Mouse (Mus musculus) layer of hippocampus, adult 9-10 months (tissue): ENCODE data around the gene Ifi208.
"Not testable (repeated sequence)": the region's sequence is repeated elsewhere in the genome, so short reads cannot be mapped to it uniquely, and the experiment has no call there.

ENCODE experiments used
- DNase-seq: peaks from one replicate; pipeline ENCODE4 v3.0.0; 2022; ENCODE audit warnings: low spot score

The Ifi208 gene

DNA sequence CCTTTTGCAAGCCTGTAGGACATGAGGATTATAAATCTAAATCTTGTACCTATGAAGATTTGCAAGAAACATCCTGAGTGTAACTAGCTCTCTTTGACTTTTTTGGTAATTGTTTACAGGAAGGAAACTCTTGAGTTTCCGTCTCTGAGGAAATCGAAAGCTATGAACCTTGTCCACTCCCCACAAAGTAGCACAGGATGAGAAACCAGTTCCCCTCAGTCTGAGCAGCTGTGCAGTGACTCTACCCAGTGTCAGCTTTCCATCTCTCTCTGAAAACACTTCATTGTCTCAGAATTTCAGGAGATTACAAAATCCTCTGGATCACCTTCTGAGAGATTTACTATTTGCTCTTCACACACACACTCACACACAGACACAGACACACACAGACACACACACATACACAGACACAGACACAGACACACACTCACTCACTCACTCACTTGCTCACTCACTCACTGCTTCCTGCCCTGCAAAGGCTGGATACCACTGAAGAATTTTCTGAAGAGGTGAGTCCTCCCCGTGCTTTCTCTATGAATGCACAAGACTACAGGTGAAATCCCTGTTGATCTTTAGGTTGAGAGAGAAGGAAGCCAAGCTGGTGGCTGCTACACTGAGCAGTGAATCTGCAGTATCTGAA, at the start of gene Ifi208:
Gene Ifi208, plus strand, starts transcription at position 218 of the 640 bp plus-strand sequence.
- not testable (repeated sequence) for DNase-seq

GRCm38 (mm10) chr1:173624052-173624451, 49.4 kb upstream of the Ifi208 start:
- no peak for DNase-seq

DNA sequence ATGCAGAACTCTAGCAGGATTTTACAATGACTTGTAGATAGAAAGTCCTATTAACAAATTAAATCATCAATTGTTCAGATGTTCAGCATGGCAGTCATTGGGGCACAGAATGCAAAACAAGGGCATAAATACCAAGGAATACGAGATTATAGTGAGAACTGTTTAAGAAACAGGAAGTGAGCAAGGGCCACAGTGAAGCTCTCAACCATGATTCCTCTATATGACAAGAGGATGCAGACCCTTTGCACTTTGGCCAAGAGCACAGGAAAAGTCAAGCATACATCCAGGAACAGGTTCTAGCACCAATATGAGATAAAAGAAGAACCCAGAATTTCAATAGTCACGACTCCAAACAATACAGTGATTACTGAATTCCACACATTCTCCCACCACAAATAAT, 46.8 kb upstream of the Ifi208 start:
- DNase-seq, result no peak

DNA sequence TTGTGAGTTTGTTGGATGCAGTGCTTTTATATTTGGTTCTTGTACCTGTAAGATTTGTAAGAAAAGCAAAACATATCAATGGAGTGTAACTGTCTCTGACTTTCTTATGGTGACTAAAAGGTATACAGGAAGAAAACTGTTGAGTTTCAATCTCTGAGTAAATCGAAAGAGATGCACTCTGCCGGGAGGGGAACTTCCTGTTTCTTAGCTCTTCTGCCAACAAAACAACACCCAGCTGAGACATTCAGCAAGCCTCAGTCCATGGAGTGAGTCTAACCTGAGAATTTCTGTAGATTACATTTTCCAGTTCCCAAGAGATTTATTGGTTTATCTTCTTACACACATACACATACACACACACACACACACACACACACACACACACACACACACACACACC, 42.9 kb upstream of the Ifi208 start, which contains the start of gene Ifi209:
Gene Ifi209, plus strand, starts transcription at position 296 of the 400 bp plus-strand sequence.
- DNase-seq, result peak; percentile 1

- DNase-seq, result no peak
Measured at GRCm38 (mm10) chr1:173633969-173634645, 39.4 kb upstream of the Ifi208 start.

- DNase-seq, result no peak
Measured at GRCm38 (mm10) chr1:173645393-173645792, 28.1 kb upstream of the Ifi208 start.

DNA sequence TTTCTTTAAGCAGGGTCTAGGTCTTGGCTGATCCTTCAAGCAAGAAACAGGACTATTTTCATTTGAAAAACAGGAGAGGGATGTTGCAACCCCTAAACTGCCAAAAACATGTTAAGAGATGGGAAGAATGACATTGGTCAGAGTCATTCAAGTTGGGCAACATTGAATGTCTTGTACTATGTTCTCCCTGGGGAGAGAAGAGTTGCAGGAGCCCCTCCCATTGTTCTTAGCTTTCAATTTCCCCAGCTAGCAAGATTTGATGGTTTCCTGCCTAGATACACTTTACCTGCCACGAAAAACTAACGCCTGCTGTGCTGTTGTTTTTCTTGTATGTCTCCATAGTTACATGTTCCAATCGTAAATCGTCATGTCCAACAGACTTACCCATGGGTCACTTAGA, 15.5 kb upstream of the Ifi208 start:
- DNase-seq, result no peak

DNA sequence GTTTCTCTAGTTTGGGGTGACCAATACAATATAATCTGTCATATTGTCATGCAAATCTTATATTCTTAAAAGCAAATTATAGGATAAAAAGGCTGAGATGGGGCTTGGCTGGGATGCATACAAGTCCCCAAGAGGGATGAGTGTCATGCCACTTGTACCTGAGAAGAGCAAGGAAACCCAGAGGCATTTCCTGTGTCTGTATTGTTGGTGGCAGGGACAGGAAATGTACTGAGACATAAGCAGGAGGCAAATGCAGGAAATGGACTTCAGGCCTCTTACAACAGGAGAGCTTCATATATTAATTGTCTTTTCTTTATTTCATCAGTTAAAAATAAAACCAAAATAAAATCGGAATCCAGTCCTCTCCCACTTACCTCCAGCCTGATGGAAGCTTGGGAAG, 5.1 kb downstream of the Ifi208 start:
- not testable (repeated sequence) for DNase-seq

GRCm38 (mm10) chr1:173694270-173694669, 20.8 kb downstream of the Ifi208 start:
- DNase-seq, result no peak

GRCm38 (mm10) chr1:173733219-173733618, 59.7 kb downstream of the Ifi208 start:
- DNase-seq, result no peak

GRCm38 (mm10) chr1:173735015-173735414, 61.5 kb downstream of the Ifi208 start:
- not testable (repeated sequence) for DNase-seq

- DNase-seq, result no peak
Measured at GRCm38 (mm10) chr1:173736986-173737385, 63.5 kb downstream of the Ifi208 start.

GRCm38 (mm10) chr1:173740537-173740936, 67.1 kb downstream of the Ifi208 start:
- DNase-seq, result no peak

DNA sequence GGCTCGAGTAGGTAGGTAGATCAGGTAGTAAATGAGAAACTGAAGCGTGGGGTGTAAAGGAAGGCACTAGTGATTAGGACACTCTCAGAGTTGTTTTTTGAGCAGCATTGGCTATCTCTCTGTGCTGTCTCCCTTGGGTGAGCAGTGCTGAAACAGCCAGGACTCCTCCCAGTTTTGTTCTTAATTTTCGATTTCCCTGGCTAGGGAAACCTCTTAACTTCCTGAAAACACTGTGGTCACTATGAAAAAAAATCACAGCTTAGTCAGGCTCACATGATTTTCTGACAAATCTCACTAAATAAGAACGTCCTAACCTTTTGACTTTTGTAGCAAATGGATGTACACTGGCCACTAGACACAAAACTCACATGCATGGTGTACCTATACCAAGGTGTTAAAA, 68.2 kb downstream of the Ifi208 start, which contains the start of gene Ifi207:
Gene Ifi207, minus strand, starts transcription at position 92 of the 400 bp plus-strand sequence.
- DNase-seq, result no peak

DNA sequence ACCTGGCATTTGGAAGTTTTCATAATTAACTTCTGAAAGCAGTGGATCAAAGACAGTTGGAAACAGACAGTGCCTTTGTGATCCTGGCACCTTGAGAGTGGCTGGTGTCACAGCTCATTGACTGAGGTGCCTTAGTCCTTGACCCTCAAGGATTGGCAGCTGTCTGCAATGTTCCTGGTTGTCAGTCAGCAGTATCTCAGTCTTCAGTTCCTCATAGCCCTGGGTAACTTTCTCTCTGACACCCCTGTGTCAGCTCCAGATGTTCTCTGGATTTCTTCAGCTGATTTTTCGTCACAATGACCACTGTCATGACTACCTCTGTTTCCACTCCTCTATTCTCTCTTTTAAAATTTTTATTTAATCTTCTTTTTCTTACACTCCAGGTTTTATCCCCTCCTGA, 68.8 kb downstream of the Ifi208 start:
- DNase-seq, result no peak
